Mouse (Mus musculus): ENCODE measurements around the gene D930048N14Rik. TPM values are rescaled to one million over a fixed set of nuclear protein-coding genes. Genes with fewer than 3 reads are reported as not detected.
"Not testable (repeated sequence)": the region's sequence is repeated elsewhere in the genome, so short reads cannot be mapped to it uniquely, and the experiment has no call there.

The D930048N14Rik gene
- 3.5 and 4.0 TPM in 2 replicates for total RNA-seq (2021)
- long read RNA-seq, partial matches to known transcripts, result 1 of 4 reads
- long read RNA-seq, other reads (novel, unspliced or antisense), result 3 of 4 reads

- DNase-seq, result peak; percentile 88
These were observed at the start of gene D930048N14Rik, which contains the start of gene N4bp3 for GRCm38 (mm10) chr11:51650691-51651515. D930048N14Rik (plus strand) TSS chr11:51650954. N4bp3 (minus strand) TSS chr11:51650842.

GRCm38 (mm10) chr11:51602253-51602652, 48.5 kb upstream of the D930048N14Rik start:
- DNase-seq, result no peak

DNA sequence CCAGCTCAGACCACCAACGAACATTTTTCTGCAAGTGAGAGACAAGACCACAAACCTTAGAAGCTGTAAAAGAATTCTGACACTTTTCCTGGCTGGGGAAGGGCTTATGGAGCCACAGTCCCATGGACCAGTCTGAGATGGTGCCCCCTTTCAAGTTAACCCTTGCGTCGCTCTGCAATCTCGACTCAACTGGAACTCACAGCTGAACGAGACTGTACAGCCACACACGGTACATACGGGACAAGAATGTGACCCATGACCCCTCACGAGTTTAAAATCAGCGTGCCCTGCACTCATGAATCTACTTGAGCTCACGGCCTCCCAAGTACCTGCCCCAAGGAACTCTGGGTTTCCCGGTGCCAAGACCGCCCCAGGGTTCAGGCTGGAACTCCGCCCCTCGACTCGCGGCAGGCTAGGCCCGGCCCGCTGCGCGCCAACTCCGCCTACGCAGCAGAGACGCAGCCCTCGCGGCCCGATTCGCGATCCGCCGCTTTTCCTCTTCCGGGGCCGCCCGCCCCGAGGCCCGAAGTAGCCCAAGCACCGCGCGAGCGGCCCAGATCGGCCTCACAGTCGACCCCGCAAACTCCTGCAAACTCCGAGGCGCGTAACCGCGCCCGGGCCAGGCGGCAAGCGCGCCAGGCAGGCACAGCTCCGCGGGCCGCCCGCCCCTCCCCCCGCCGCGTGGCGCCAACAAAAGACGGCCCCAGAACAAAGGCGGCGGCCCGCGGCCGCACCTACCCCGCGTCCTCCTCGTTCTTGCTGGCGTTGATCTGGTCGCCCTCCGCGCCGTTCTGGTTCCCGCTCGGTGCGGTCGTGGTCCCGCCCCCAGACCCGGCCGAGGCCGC, 44.9 kb upstream of the D930048N14Rik start:
- DNase-seq, result peak; percentile 92

DNA sequence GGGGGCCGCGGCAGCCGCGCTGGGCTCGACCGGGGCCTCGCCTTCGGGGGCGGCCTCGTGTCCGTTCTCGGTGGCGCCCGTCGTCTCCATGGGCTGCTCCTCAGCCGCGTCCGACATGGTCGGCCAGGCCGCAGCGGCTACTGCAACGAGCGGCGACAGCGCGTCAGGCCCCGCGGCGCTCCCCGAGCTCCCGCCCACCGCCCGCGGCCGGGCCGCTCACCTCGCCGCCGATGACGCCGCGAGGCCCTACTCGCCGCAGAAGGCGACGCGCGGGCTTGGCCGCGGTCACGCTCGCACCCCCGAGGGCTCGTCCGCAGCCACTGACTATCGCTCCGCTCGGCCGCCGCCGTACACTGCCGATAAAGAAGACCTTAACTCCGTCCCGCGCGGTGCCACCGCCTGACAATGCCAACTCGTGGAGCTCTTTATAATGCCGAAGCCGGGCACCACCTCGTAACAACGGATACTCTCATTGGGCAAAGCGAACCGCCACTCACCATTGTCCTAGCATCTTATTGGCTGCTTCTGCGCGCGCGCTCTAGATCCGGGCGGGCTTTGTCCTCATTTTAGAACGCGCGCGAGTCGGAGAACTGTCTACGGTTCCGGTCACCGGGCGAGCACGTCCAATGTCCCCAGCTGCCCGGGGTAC, 44.2 kb upstream of the D930048N14Rik start, which contains the start of gene Hnrnpab:
Hnrnpab (minus strand) TSS at position 401 of the 649 bp plus-strand sequence.
- DNase-seq, result peak; percentile 93

GRCm38 (mm10) chr11:51607096-51607738, 43.5 kb upstream of the D930048N14Rik start:
- DNase-seq, result no peak

DNA sequence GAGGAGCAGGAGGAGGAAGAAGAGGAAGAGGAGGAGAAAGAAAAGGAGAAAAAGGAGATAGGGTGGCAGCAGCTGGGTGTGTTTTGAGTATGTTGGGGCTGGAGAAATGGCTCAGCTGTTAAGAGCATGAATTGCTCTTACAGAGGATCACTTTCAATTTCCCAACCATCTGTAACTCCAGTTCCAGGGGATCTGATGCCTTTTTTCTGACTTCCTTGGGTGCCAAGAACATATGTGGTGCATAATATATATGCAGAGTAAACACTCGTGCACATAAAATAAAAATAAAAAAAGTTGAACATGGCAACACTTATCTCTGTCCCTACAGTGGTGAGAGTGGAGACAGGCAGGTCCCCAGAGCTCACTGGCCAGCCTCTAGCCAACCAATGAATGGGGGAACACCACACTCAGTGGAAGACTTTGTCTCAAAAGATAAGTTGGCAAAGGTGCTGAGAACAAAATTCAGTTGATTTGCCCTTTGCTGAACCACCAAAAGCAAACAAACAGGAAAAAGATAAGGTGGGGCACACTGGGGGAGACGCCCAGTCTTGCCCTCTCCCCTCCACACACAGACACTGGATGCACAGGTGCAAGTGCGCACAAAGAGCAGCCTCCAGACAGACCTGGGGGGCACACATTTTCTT, 41.4 kb upstream of the D930048N14Rik start:
- DNase-seq, result no peak

DNA sequence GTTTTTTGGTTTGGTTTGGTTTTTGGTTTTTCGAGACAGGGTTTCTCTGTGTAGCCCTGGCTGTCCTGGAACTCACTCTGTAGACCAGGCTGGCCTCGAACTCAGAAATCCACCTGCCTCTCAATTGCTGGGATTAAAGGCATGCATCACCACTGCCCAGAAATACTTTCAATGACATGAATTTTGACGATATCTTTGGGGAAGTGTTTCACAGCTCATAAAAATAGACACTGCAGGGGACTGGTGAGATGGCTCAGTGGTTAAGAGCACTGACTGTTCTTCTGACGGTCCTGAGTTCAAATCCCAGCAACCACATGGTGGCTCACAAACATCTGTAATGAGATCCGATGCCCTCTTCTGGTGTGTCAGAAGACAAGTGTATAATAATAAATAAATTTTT, 40.8 kb upstream of the D930048N14Rik start:
- not testable (repeated sequence) for DNase-seq

GRCm38 (mm10) chr11:51614256-51614655, 36.5 kb upstream of the D930048N14Rik start:
- no peak for DNase-seq

GRCm38 (mm10) chr11:51615129-51615528, 35.6 kb upstream of the D930048N14Rik start:
- DNase-seq, result no peak

GRCm38 (mm10) chr11:51615601-51616000, 35.2 kb upstream of the D930048N14Rik start:
- peak; percentile 76 for DNase-seq

DNA sequence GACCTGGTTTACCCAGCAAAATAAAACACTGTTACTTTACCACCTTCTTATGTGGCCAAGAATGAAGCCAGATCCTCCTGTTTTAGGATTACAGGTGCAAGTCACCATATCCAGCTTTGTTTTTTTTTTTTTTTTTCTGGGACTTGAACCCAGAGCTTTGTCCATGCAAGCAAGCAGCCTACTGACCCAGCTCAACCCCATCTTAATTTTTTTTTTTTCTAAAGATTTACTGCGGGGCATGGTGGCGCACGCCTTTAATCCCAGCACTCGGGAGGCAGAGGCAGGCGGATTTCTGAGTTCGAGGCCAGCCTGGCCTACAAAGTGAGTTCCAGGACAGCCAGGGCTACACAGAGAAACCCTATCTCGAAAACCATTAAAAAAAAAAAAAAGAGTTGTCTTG, 34.6 kb upstream of the D930048N14Rik start:
- DNase-seq, result not testable (repeated sequence)

GRCm38 (mm10) chr11:51617693-51618092, 33.1 kb upstream of the D930048N14Rik start:
- peak; percentile 50 for DNase-seq

- DNase-seq, result no peak
These were observed 31.8 kb upstream of the D930048N14Rik start for GRCm38 (mm10) chr11:51618894-51619408.

DNA sequence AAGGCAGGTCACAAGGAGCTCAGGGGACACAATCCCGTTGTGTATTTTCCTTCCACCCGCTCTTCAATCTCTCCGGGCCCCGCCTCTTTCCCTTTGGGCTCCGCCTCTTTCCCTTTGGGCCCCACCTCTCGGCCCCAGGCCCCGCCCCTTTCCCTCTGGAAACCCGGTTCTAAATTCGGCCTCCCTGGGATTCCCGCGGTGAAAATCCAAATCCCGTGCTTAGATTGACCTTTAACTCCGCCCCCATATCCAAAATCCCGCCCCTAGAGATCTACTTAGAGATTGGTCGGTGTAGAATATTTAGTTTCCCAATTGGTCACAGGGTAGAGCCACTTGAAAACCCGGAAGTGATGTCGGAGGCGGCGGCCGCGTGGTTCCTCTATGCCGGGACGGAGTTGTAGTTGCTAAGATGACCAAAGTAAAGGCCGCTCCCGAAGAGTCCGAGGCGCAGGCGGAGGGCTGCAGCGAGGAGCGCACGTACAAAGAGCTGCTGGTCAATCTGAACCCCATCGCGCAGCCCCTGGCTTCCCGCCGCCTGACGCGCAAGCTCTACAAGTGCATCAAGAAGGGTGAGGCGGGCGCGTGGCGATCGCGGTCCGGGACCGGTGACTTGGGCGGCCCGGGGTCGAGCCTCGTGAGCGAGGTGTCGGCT, 31.2 kb upstream of the D930048N14Rik start, which contains the start of gene Nhp2:
Nhp2 (plus strand) TSS at position 327 of the 652 bp plus-strand sequence.
- peak; percentile 93 for DNase-seq

DNA sequence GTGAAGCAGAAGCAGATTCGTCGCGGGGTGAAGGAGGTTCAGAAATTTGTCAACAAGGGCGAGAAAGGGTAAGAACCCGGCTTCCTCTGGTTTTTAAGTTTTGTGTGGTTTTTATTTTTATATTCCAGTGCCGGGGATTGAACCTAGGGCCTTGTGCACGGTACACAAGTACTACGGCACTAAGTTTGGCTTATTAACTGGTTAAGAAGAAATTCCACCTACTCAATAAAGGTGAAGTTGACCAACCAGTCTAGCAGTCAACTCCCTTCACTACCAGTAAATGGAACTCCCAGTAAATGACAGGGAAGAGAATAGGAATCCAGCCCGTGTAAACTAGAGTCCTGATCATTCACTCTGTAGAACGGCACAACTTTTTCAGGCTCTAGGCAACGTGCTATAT, 30.7 kb upstream of the D930048N14Rik start:
- no peak for DNase-seq

DNA sequence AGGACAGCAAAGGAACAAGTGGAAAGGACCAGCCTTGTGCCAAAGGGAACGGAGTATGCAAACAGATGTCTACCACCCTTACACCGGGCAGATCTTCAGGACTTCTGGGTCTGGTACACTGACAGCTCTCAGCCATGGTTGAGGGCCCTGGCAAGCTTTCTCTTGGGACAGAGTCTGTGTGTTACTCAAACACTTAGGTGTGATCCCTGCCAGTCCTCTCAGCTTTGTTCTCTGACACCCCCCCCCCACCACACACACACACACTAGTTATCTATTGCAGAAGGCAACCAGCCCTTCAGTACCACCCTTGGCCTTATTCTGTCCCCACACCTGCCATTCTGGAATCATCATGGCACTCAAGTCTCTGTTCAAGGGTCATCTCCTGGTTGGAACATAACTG, 29.0 kb upstream of the D930048N14Rik start:
- DNase-seq, result no peak

DNA sequence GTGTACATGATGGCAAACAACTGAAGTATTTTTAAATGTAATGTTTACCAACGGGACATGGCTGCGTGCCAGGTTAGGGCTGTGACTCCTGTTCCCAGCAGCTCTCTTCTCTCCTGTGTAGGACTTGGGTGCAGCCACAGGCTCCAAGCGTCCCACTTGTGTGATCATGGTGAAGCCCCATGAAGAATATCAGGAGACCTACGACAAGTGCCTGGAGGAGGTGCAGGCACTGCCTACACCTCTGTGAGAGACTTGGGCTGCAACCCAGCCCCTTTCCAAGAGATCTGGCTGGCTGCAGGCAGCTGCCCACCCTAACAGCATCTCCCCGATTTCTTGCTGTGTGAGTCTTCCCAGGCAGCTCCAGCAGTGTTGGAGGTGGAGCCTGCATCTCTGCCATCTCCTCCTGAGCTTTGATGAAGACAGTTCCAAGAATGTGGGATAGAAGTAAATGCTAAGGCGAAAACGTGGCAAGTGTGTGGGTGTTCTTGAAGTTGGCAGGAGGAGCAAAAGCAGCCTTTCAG, 27.7 kb upstream of the D930048N14Rik start:
- no peak for DNase-seq

- no peak for DNase-seq
These were observed 25.4 kb upstream of the D930048N14Rik start for GRCm38 (mm10) chr11:51625187-51625820.

- DNase-seq, result no peak
These were observed 23.3 kb upstream of the D930048N14Rik start for GRCm38 (mm10) chr11:51627425-51627824.
